Mouse (Mus musculus): ENCODE measurements around the gene Hoxc5. TPM values are rescaled to one million over a fixed set of nuclear protein-coding genes. Genes with fewer than 3 reads are reported as not detected.

Hoxc5 gene
- total and polyA plus RNA-seq, 2 experiments from 2014 or later: 0.88 TPM; not detected in 1

- Histone ChIP-seq H3K4me1 (ENCODE audit: insufficient read depth, low read length) (no peaks in the 10 kb centered on the region), H3K9me3 (ENCODE audit: low read length) (no peaks in the 10 kb centered on the region), H3K27me3 (ENCODE audit: insufficient read depth, low read length) (peaks cover 88% of the 10 kb centered on the region), H3K4me3 (ENCODE audit: low read depth, low read length) (no peak overlapping the region), H3K4me2 (ENCODE audit: low read depth, low read length, poor library complexity, severe bottlenecking) (no peak overlapping the region), H3K9ac (replicated peaks; ENCODE audit: low read length, poor library complexity, severe bottlenecking) (no peak overlapping the region), H3K27ac (ENCODE audit: low read depth, low read length) (no peak overlapping the region), H3K36me3 (ENCODE audit: insufficient read depth, low read length) (no peaks in the 10 kb centered on the region)
- no peak for TF ChIP-seq CTCF (IDR thresholded peaks at IDR 0.05)
- no peak for ATAC-seq (ENCODE audit: low FRiP score)
- no peak for DNase-seq (ENCODE audit: low spot score)
- WGBS: 1% methylated on average over 37 of the region's 37 CpGs
Measured at GRCm38 (mm10) chr15:102976631-102977422, 9.6 kb downstream of the Hoxc5 start.

- ATAC-seq (ENCODE audit: low FRiP score) (no peak), DNase-seq (ENCODE audit: low spot score) (no peak)
- no peak overlapping the region for H3K27ac ChIP-seq (ENCODE audit: low read depth, low read length)
- 3% methylated on average over 16 of the region's 16 CpGs for WGBS
- H3K4me1 ChIP-seq (ENCODE audit: insufficient read depth, low read length): no peaks in the 10 kb centered on the region
- H3K9ac ChIP-seq (replicated peaks; ENCODE audit: low read length, poor library complexity, severe bottlenecking): no peak overlapping the region
- no peaks in the 10 kb centered on the region for H3K9me3 ChIP-seq (ENCODE audit: low read length)
- no peak for TF ChIP-seq CTCF (IDR thresholded peaks at IDR 0.05)
- H3K27me3 ChIP-seq (ENCODE audit: insufficient read depth, low read length): peaks cover 89% of the 10 kb centered on the region
- no peaks in the 10 kb centered on the region for H3K36me3 ChIP-seq (ENCODE audit: insufficient read depth, low read length)
- H3K4me3 ChIP-seq (ENCODE audit: low read depth, low read length): no peak overlapping the region
- no peak overlapping the region for H3K4me2 ChIP-seq (ENCODE audit: low read depth, low read length, poor library complexity, severe bottlenecking)
Measured at GRCm38 (mm10) chr15:102977423-102977974, 10.3 kb downstream of the Hoxc5 start.

DNA sequence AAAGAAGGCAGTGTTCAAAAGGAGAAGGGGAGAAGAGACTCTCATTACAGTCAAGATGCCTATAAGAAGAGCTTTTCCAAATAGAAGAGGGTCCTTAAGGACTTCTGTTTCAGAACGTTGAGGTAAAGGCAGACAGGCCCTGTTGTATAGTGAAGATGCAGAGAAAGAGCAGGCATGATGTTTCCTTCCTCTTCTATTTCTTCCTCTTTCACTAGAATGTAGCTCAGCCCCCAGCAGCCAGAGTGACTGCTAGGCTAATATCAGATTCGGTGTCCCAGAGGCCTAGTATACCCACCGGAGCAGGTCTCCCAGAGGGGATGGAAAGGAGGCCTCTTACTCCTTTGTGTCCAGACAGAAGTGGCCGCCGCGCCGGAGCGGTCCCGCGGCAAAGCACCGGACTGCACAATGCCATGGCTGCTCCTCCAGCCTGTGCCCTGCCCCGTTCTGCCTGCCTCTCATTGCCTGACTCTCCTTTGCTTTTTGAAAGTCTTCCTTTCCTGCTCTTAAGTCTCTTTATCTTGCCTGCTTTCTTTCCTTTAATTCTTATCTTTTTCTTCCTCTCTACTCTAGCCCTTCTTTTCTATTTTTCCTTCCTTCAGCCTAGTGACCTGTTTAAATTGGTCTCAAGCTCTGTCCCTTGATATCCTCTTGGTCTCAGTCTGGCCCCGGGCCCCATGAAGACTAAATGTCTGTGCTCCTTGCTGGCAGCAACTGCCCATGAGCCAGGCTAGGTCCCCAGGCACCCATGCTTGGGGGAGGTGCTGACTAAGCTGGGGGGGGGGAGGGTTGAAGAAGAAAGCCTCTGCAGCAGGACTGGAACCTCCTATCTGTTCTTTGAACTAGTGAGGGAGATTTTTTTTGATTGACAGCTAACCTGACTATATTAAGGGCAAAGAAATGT, 11.6 kb downstream of the Hoxc5 start:
- Histone ChIP-seq H3K4me3 (ENCODE audit: low read depth, low read length) (no peak overlapping the region), H3K27me3 (ENCODE audit: insufficient read depth, low read length) (peaks cover 88% of the 10 kb centered on the region), H3K9me3 (ENCODE audit: low read length) (no peaks in the 10 kb centered on the region), H3K4me2 (ENCODE audit: low read depth, low read length, poor library complexity, severe bottlenecking) (no peak overlapping the region), H3K9ac (replicated peaks; ENCODE audit: low read length, poor library complexity, severe bottlenecking) (no peak overlapping the region), H3K27ac (ENCODE audit: low read depth, low read length) (no peak overlapping the region), H3K36me3 (ENCODE audit: insufficient read depth, low read length) (no peaks in the 10 kb centered on the region), H3K4me1 (ENCODE audit: insufficient read depth, low read length) (no peaks in the 10 kb centered on the region)
- WGBS: 1% methylated on average over 13 of the region's 13 CpGs
- DNase-seq (ENCODE audit: low spot score) (no peak), ATAC-seq (ENCODE audit: low FRiP score) (no peak)
- TF ChIP-seq CTCF (IDR thresholded peaks at IDR 0.05): no peak

- ATAC-seq (ENCODE audit: low FRiP score): no peak
- Histone ChIP-seq H3K27ac (ENCODE audit: low read depth, low read length) (no peak overlapping the region), H3K4me1 (ENCODE audit: insufficient read depth, low read length) (no peaks in the 10 kb centered on the region), H3K4me2 (ENCODE audit: low read depth, low read length, poor library complexity, severe bottlenecking) (no peak overlapping the region), H3K36me3 (ENCODE audit: insufficient read depth, low read length) (no peaks in the 10 kb centered on the region), H3K9ac (replicated peaks; ENCODE audit: low read length, poor library complexity, severe bottlenecking) (no peak overlapping the region), H3K4me3 (ENCODE audit: low read depth, low read length) (no peak overlapping the region), H3K9me3 (ENCODE audit: low read length) (no peaks in the 10 kb centered on the region), H3K27me3 (ENCODE audit: insufficient read depth, low read length) (peaks cover 90% of the 10 kb centered on the region)
- no peak for DNase-seq (ENCODE audit: low spot score)
- 0% methylated on average over 1 of the region's 1 CpGs for WGBS
- no peak for TF ChIP-seq CTCF (IDR thresholded peaks at IDR 0.05)
Measured at GRCm38 (mm10) chr15:102979936-102980335, 12.7 kb downstream of the Hoxc5 start.

DNA sequence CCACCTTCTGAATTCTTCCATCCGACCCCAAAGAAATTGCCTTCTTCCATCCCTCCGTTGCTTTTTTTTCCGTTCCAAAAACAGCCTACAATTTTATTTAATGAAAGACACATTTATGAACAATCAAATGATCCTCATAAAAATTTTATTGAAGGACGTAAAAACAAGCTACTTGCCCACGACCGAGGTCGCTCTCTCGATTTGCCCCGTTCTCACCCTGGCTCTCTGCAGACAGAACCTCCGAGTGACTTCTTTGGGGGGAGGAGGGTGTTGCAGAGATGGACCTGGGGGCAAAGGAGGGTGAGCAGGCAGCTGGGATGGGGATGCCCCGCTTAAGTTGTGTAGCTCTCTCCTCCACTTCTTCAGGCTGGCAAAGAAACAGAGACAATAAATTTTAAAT, 13.1 kb downstream of the Hoxc5 start:
- H3K4me1 ChIP-seq (ENCODE audit: insufficient read depth, low read length): no peaks in the 10 kb centered on the region
- no peak overlapping the region for H3K4me3 ChIP-seq (ENCODE audit: low read depth, low read length)
- H3K9me3 ChIP-seq (ENCODE audit: low read length): no peaks in the 10 kb centered on the region
- DNase-seq (ENCODE audit: low spot score) (no peak), ATAC-seq (ENCODE audit: low FRiP score) (no peak)
- H3K27ac ChIP-seq (ENCODE audit: low read depth, low read length): no peak overlapping the region
- no peak overlapping the region for H3K9ac ChIP-seq (replicated peaks; ENCODE audit: low read length, poor library complexity, severe bottlenecking)
- H3K27me3 ChIP-seq (ENCODE audit: insufficient read depth, low read length): peaks cover 90% of the 10 kb centered on the region
- no peak for TF ChIP-seq CTCF (IDR thresholded peaks at IDR 0.05)
- H3K4me2 ChIP-seq (ENCODE audit: low read depth, low read length, poor library complexity, severe bottlenecking): no peak overlapping the region
- WGBS: 3% methylated on average over 11 of the region's 11 CpGs
- H3K36me3 ChIP-seq (ENCODE audit: insufficient read depth, low read length): no peaks in the 10 kb centered on the region
